Mouse (Mus musculus) MEL-GATA-1-ER (cell line): ENCODE measurements around the gene Flcn.

Experiments
- DNase-seq: peaks from one replicate; pipeline ENCODE4 v3.0.0-alpha.2; 2012; ENCODE audit warnings: low read depth; ENCODE audit errors: extremely low read depth

The Flcn gene

GRCm38 (mm10) chr11:59770753-59771152 is 39.1 kb downstream of the Flcn start:
- DNase-seq, result no peak

DNA sequence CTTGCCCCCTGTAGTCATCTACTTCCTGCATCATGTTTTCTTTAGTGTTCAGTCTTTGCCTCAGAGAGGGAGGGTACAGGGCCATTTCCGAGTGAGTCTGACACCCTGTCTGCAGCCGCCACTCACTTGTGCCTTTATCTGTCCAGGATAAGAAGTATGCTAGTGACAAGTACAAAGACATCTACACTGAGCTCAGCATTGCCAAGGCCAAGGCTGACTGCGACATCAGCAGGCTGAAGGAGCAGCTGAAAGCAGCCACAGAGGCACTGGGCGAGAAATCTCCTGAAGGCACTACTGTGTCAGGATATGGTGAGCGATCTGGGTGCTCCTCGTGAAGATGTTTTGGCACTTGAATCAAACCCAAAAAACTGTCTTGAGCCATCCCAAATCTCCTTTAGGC is 40.1 kb downstream of the Flcn start:
- no peak for DNase-seq

DNA sequence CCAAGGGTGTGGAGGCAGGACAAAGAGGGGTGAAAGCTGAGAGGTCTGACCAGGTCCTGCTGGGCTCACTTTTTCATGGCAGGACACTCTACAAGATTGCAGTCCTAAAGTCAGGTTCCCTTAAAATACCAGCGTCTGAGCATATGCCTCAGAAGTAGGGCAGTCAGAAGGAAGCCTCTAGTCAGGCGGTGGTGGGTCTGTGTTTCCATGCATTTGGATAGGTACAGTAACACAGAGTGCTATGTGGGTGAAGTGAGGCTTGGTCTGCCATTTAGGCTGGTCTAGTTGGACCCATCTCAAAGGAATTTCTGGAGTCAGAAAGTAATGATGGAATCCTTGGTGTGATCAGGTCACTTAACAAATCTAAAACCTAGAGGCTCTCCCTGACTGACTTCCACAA is 40.5 kb downstream of the Flcn start:
- no peak for DNase-seq

DNA sequence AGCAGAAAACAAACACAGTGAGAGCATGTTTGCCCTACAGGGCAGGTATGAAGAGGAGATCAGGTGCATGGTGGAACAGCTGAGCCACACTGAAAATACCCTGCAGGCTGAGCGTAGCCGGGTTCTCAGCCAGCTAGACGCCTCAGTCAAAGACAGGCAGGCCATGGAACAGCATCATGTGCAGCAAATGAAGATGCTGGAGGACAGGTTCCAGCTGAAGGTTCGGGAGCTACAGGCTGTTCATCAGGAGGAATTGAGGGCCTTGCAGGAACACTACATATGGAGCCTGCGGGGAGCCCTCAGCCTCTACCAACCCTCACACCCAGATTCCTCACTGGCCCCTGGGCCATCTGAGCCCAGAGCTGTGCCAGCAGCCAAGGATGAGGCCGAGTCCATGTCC is 49.0 kb downstream of the Flcn start:
- no peak for DNase-seq

GRCm38 (mm10) chr11:59759626-59760025 is 50.2 kb downstream of the Flcn start:
- DNase-seq, result no peak

- DNase-seq, result no peak
Observed at GRCm38 (mm10) chr11:59759178-59759577, 50.6 kb downstream of the Flcn start.

DNA sequence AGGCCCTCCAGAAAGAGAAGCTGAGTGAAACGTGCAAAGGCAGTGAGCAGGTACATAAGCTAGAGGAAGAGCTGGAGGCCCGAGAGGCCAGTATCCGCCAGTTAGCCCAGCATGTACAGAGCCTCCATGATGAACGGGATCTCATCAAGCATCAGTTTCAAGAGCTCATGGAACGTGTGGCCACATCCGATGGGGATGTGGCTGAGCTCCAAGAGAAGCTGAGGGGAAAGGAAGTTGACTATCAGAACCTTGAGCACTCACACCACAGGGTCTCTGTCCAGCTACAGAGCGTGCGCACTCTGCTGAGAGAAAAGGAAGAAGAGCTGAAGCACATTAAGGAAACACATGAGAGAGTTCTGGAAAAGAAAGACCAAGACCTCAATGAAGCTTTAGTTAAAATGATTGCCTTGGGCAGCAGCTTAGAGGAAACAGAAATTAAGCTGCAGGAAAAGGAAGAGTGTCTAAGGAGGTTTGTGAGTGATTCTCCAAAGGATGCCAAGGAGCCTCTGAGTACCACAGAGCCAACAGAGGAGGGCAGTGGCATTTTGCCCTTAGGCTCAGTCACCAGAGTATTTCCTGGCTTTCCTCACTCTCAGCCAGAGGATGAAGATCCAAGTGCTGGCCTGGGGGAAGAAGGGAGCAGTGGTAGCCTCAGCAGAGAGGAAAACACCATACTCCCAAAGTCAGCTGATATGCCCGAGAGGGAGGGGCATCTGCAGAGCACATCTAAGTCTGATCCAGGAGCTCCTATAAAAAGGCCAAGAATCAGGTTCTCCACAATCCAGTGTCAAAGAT is 51.4 kb downstream of the Flcn start:
- no peak for DNase-seq

GRCm38 (mm10) chr11:59756351-59756750 is 53.5 kb downstream of the Flcn start:
- no peak for DNase-seq

DNA sequence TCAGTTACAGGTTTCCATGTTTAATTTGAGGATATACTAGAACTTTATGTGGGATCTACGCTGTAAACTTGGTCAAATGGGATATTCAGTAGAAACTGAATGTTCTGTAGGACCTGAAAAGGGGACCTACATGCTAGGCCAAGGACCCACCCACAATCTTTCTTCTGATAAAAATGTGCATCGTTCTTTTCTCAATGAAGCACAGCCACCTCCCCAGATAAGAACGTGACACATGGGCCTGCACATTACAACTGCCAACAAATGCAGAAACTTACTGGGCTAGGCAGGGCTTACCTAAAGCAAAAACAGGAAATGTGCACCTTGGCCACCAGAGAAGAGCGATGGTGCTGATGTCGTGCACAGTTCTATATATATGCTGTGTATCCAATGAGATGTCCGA is 55.3 kb downstream of the Flcn start:
- no peak for DNase-seq

DNA sequence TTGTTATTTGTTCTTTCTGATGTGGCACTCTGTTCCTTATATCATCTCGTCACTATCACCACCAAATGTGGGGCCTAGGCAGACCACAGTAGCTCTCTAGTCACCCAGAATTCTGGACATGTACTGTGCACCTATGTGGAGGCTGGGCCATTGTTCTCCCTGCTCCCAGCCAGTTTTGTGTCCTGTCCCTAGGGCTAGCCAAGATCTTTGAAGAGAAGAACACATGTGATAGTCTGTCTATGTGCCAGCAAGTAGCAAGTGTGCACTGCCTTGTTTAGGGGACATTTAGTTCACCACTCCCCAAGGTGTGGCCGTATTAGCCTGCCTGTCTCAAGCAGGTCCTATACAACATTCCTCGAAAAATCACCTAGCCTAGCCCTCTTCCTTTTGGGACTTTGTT is 60.8 kb downstream of the Flcn start:
- no peak for DNase-seq

DNA sequence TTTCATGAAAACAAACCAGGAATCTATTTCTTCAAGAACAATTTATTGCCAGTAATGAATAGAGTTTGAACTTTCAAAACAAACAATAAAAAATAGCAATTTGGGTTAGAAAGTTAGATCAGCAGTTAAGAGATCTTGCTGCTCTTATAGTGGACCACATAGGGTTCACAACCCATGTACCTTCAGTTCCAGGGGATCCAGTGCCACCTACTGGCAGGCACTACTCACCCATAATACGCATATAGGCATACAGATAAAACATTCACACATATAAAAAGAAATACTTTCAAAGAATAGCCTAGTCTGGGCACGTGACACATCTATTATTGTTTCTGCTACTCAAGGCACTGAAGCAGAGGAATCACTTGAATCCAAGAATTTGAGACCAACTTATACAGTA is 63.2 kb downstream of the Flcn start:
- no peak for DNase-seq

DNA sequence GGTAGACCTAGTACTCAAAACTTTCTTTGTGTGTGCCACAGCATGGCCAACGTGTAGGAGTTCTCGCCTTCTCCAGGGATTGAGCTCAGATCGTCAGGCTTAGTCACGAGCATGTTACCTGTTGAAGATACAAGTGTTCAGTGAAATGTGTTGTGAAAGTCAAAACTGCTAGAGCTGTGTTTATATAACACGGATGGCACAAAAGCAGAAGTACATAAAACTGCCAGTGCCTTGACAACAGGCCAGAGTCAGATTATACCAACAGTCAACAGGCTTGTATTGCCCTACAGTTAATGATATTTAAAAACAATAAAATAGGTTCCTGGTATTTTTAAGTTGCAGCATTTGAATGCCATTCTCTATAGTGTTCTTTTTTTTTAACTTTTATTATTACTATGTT is 64.0 kb downstream of the Flcn start:
- peak; percentile 49 for DNase-seq

- no peak for DNase-seq
Observed at GRCm38 (mm10) chr11:59744374-59744773, 65.4 kb downstream of the Flcn start.

- no peak for DNase-seq
Observed at GRCm38 (mm10) chr11:59743712-59744111, 66.1 kb downstream of the Flcn start.

DNA sequence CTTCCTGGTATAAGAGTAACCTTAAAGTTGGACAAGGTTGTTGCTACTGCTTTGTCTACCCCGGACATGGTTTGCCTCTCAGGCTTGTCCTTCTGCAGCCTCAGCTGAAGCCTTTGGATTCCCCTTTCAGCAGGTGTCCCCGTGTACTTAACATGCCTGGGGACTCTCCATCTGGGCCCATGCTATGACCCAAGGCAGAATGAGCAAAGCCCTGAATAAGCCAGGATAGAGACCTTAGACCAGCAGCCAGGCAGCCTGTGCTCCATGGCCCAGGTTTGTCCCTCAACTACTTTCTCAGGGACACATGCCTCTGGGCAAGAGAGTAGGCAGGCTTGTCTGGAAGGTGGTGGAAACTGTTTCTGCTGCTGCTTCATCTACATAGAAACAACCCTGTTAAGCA is 66.5 kb downstream of the Flcn start:
- no peak for DNase-seq

DNA sequence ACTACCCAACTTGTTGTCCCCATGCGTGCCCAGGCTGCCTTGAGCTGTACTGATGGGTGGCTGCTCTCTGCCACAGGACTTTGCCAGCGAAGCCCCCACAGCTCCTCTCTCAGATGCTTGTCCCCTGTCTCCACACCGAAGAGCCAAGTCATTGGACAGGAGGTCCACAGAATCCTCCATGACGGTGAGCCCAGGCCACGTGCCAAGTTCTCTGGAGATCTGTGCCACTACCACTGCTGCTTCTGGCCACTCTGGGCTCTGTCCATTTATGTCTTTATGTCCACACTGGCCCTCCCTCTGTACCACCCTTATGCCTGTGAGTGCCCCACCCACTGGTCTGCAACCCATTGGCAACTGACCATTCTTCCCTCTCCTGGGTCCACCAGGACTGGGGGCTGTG is 67.9 kb downstream of the Flcn start:
- no peak for DNase-seq
